Mouse (Mus musculus) heart, adult 2 months (tissue): ENCODE data around the gene Parp12.

Experiments used
- CTCF ChIP-seq: fragments of 200-600 bp; IDR thresholded peaks from 2 replicates; pipeline ENCODE4 v1.8.1; 2022; ENCODE audit warnings: antibody characterized with exemption, mild to moderate bottlenecking, moderate library complexity
- POLR2A ChIP-seq: fragments of 200-500 bp; IDR thresholded peaks from 2 replicates; pipeline ENCODE4 v1.6.1; 2011; ENCODE audit warnings: mild to moderate bottlenecking, low read depth, low read length, control low read depth; ENCODE audit not compliant: insufficient read depth

GRCm38 (mm10) chr6:39112701-39113100, 5.4 kb downstream of the Parp12 start:
- no peak for TF ChIP-seq CTCF
- no peak for TF ChIP-seq POLR2A
